Mouse (Mus musculus): Measurements from ENCODE around the gene Rtl6.

Gene Rtl6

GRCm38 (mm10) chr15:84537117-84537516, 20.5 kb downstream of the Rtl6 start:
- DNase-seq (ENCODE audit: low spot score in 2 of 2), result no peak

- no peak for DNase-seq (ENCODE audit: low spot score in 2 of 2)
Observed at GRCm38 (mm10) chr15:84536611-84537010, 21.0 kb downstream of the Rtl6 start.

DNA sequence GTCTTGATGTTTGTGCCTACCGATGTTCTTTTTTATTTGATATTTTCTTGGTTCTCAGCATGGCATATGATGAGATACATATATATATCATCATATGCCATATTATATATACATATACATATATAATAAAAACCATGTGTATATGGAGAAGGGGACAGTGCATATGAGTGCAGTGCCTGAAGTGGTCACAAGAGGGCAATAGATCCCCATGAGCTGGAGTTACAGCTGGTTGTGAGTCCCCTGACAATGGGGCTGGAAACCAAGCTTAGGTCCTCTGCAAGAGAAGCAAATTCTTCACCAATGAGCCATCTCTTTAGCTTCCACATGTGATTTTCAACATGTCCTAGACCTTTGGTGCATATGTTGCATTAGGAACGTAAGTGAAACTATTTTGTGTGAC, 21.7 kb downstream of the Rtl6 start:
- no peak for DNase-seq (ENCODE audit: low spot score in 2 of 2)

DNA sequence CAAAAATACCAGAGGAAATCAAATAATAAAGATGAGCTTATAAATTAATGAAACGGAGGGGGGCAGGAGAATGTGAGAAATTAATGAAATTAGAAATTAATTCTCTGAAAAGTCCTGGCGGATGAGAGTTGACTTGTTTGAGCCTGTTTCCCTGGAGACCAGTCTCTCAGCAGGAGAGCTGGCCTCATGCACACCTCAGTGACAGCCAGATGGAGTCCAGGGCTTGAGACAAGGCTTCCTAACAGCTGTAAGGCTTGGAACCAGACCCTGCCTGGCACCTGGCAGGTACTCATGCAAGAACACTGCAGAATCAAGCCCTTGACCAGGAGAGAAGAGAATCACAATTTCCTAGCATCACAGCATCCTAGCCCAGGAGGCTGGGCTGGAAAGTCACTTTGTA, 25.4 kb downstream of the Rtl6 start:
- DNase-seq (ENCODE audit: low spot score in 2 of 2), result no peak

GRCm38 (mm10) chr15:84531535-84531934, 26.1 kb downstream of the Rtl6 start:
- DNase-seq (ENCODE audit: low spot score in 2 of 2), result no peak

- no peak for DNase-seq (ENCODE audit: low spot score in 2 of 2)
Observed at GRCm38 (mm10) chr15:84526921-84527320, 30.7 kb downstream of the Rtl6 start.

GRCm38 (mm10) chr15:84525222-84525883, 32.3 kb downstream of the Rtl6 start:
- DNase-seq (ENCODE audit: low spot score in 2 of 2), result no peak

- no peak for DNase-seq (ENCODE audit: low spot score in 2 of 2)
Observed at GRCm38 (mm10) chr15:84522953-84523689, 34.5 kb downstream of the Rtl6 start.

GRCm38 (mm10) chr15:84521486-84521885, 36.1 kb downstream of the Rtl6 start:
- DNase-seq (ENCODE audit: low spot score in 2 of 2), result no peak

GRCm38 (mm10) chr15:84518540-84518939, 39.1 kb downstream of the Rtl6 start:
- no peak for DNase-seq (ENCODE audit: low spot score in 2 of 2)

- DNase-seq (ENCODE audit: low spot score in 2 of 2), result no peak
Observed at GRCm38 (mm10) chr15:84512626-84513296, 44.9 kb downstream of the Rtl6 start.

DNA sequence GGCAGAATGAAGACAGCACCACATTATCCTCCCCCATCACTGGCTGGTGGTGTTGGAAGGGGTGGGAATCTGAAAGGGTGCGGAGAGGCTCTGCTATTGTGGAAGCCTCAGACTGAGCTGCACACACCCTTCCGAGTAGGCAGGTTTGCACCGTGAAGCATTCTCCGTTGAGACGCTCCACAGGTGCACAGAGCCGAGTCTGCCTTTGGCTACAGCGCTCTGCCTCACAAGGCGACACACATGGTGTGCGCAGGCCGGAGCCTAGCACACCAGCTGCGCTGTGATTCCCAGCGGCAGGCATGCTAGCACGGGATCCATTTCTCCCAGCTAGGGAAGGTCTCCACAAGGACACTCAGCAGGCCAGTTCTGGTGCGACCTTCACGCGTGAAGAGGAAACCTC, 47.6 kb downstream of the Rtl6 start:
- DNase-seq (ENCODE audit: low spot score in 2 of 2), result no peak

DNA sequence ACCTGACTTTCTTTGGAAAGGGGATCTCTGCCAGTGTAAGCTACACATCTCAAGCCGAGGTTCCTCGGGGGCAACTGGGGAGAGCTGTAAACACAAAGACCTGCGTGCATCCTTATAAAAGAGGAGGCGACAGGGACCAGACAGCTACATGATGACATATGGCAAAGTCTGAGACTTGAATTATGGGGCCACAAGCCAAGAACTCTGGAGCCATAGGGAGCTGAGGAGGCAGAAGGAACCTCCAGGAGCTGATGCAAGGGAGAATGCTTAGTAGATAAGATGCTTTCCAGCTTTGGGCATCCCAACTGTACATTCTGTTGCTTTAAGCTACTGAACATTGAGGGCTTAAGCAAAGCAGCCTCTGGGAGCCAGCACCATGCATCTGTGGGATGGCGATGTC, 48.5 kb downstream of the Rtl6 start:
- no peak for DNase-seq (ENCODE audit: low spot score in 2 of 2)

DNA sequence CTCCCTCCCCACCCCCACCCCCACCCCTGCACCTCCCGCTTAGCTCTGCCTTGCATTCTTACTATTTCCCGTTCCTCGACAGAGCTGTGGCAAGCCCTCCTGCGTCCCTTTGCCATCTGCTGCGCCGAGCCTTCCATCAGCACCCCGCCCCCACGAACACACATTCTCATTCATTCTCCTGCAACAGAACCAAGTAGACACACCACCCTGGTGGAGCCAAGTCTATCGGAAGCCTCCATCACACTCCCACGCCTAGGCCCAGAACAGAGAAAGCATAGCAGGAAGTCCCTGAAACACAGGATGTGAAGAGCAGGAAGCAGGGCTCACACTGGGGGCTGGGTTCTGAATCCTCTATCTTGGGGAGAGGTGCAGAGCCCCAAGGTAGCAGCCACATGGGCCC, 51.6 kb downstream of the Rtl6 start:
- DNase-seq (ENCODE audit: low spot score in 2 of 2), result no peak

DNA sequence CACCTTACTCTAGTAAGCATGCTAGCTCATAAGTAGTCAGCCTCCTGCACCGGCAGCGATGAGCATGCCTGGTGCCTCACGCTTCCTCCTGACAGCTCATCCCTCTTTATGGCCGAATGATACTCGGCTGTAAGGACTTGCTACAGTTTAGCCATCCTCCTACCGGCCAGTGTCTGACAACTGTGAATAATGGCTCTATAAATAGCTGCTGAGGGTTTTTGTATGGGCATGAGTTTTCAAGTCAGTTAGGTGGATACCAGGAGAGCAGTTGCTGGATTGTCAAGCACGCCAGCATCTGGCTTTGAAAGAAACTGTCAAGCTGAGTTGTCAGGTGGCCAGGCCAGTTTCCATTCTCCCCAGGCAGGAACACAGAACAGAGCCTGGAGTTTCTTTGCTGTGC, 52.7 kb downstream of the Rtl6 start:
- no peak for DNase-seq (ENCODE audit: low spot score in 2 of 2)

Measured in urinary bladder, postnatal 36 days (tissue).